Mouse (Mus musculus) limb, embryonic 12.5 days (tissue): ENCODE results near the gene Slc1a7. TPM values are rescaled to one million over a fixed set of nuclear protein-coding genes. Genes with fewer than 3 reads are reported as not detected.
A peak's percentile ranks its signal among the peaks of the same experiment; 100 is the strongest.

Source experiments
- ATAC-seq: fragments of 200-750 bp; cut with Nextera tagmentation; 2 replicates; pipeline ENCODE4 v1.8.0; 2017; ENCODE audit warnings: low read depth, moderate TSS enrichment; ENCODE audit not compliant: insufficient number of reproducible peaks, insufficient read depth, low FRiP score, low TSS enrichment
- H3K27ac ChIP-seq: fragments of 300-500 bp; sonication (generic); 2 replicates; pipeline ENCODE4 v1.5.1; 2016; ENCODE audit warnings: mild to moderate bottlenecking, moderate library complexity
- H3K27me3 ChIP-seq: fragments of 300-500 bp; sonication (generic); 2 replicates; pipeline ENCODE4 v1.6.1; 2016; ENCODE audit warnings: mild to moderate bottlenecking, moderate library complexity
- H3K36me3 ChIP-seq: fragments of 300-500 bp; sonication (generic); 2 replicates; pipeline ENCODE4 v1.6.1; 2016; ENCODE audit warnings: mild to moderate bottlenecking, moderate library complexity
- H3K4me1 ChIP-seq: fragments of 300-500 bp; sonication (generic); replicated peaks from 2 replicates; pipeline ENCODE4 v1.6.1; 2016
- H3K4me2 ChIP-seq: fragments of 300-500 bp; sonication (generic); 2 replicates; pipeline ENCODE4 v1.6.1; 2016; ENCODE audit warnings: mild to moderate bottlenecking, moderate library complexity
- H3K4me3 ChIP-seq: fragments of 300-500 bp; sonication (generic); replicated peaks from 2 replicates; pipeline ENCODE4 v1.5.1; 2016; ENCODE audit warnings: mild to moderate bottlenecking
- H3K9ac ChIP-seq: fragments of 300-500 bp; sonication (generic); replicated peaks from 2 replicates; pipeline ENCODE4 v1.6.1; 2016; ENCODE audit warnings: mild to moderate bottlenecking, moderate library complexity
- H3K9me3 ChIP-seq: fragments of 300-500 bp; sonication (generic); 2 replicates; pipeline ENCODE4 v1.6.1; 2016; ENCODE audit warnings: mild to moderate bottlenecking, moderate library complexity
- WGBS: fragments of 180-500 bp; shearing (Covaris S2); methylation state at CpG from one replicate; pipeline ENCODE4 v1.1.7; 2016; 5-methylcytosine and 5-hydroxymethylcytosine counted together
- polyA plus RNA-seq: library from polyadenylated mRNA; unstranded; fragments of >200 nt; fragmentation: Nextera tagmentation; extraction: Ambion mirVana; gene quantifications from 2 replicates; pipeline ENCODE4 v1.2.1, GENCODE M21; 2016

Slc1a7 gene
- polyA plus RNA-seq, result not detected in 2 replicates

- Histone ChIP-seq H3K36me3 (no peaks in the 10 kb centered on the region), H3K27ac (no peak within 1 kb of the TSS), H3K27me3 (peaks cover 3% of the 10 kb centered on the region; the same call in 1 of the 2 replicates), H3K4me3 (no peak within 1 kb of the TSS), H3K4me2 (no peak within 1 kb of the TSS), H3K9ac (no peak within 1 kb of the TSS), H3K9me3 (no peaks in the 10 kb centered on the region), H3K4me1 (0 out of 2 replicates have a peak, but pooled peaks cover 2% of the 10 kb centered on the region)
- WGBS, result 73% methylated on average over 16 of the region's 16 CpGs
- ATAC-seq, result no peak; the same call in 1 of the 2 replicates
Observed at GRCm38 (mm10) chr4:107967966-107968682, at the start of gene Slc1a7. Gene Slc1a7 (plus strand): TSS chr4:107968332.

- WGBS, result 94% methylated on average over 2 of the region's 2 CpGs
Observed at GRCm38 (mm10) chr4:107920336-107920735, 47.8 kb upstream of the Slc1a7 start.

GRCm38 (mm10) chr4:107921152-107921695, 46.9 kb upstream of the Slc1a7 start:
- Histone ChIP-seq H3K27me3 (no peaks in the 10 kb centered on the region), H3K36me3 (no peaks in the 10 kb centered on the region), H3K27ac (no peak overlapping the region), H3K9ac (no peak overlapping the region), H3K4me3 (no peak overlapping the region), H3K9me3 (no peaks in the 10 kb centered on the region), H3K4me2 (no peak overlapping the region), H3K4me1 (peaks cover 12% of the 10 kb centered on the region)
- no peak for ATAC-seq
- 87% methylated on average over 8 of the region's 8 CpGs for WGBS

More at GRCm38 (mm10) chr4:107920336-107920735, 47.8 kb upstream of the Slc1a7 start:
- peaks cover 12% of the 10 kb centered on the region for H3K4me1 ChIP-seq
- no peak for ATAC-seq
- H3K27ac ChIP-seq, result no peak overlapping the region
- H3K9me3 ChIP-seq, result no peaks in the 10 kb centered on the region
- H3K36me3 ChIP-seq, result no peaks in the 10 kb centered on the region
- no peak overlapping the region for H3K9ac ChIP-seq
- no peaks in the 10 kb centered on the region for H3K27me3 ChIP-seq
- H3K4me3 ChIP-seq, result no peak overlapping the region
- no peak overlapping the region for H3K4me2 ChIP-seq

- Histone ChIP-seq H3K9me3 (no peaks in the 10 kb centered on the region), H3K9ac (no peak overlapping the region), H3K4me3 (no peak overlapping the region), H3K4me1 (peaks cover 12% of the 10 kb centered on the region), H3K27ac (no peak overlapping the region), H3K36me3 (no peaks in the 10 kb centered on the region), H3K27me3 (no peaks in the 10 kb centered on the region), H3K4me2 (peak overlapping the region; percentile 79)
- ATAC-seq, result no peak
- WGBS, result 72% methylated on average over 4 of the region's 4 CpGs
Observed at GRCm38 (mm10) chr4:107921952-107922351, 46.2 kb upstream of the Slc1a7 start.

GRCm38 (mm10) chr4:107923145-107923802, 44.9 kb upstream of the Slc1a7 start, which contains the start of gene Cpt2:
Gene Cpt2 (minus strand): TSS chr4:107923610.
- Histone ChIP-seq H3K27ac (peak within 1 kb of the TSS; percentile 80), H3K9me3 (no peaks in the 10 kb centered on the region), H3K36me3 (no peaks in the 10 kb centered on the region), H3K4me2 (peak within 1 kb of the TSS; percentile 79), H3K9ac (peak within 1 kb of the TSS; percentile 83), H3K4me3 (peak within 1 kb of the TSS; percentile 74), H3K4me1 (peaks cover 12% of the 10 kb centered on the region), H3K27me3 (no peaks in the 10 kb centered on the region)
- 2% methylated on average over 38 of the region's 38 CpGs for WGBS
- peak; percentile 92 for ATAC-seq

DNA sequence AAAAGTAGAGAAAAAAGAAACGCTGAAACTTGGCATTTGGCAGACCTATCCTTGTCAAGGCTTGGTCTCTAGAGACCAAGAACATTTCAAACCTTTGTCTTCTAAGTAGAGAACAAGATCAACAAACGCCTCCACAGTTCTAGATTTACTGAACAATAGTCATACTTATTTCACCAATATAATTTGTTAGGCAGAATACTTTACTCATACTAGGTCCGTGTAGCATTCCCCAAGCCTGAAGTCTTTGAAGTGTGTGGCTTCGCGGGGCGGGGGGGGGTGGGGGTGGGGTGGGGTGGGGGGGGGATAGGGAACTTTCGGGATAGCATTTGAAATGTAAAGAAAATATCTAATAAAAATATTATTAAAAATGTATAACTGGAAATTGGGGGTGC, 44.3 kb upstream of the Slc1a7 start:
- H3K9me3 ChIP-seq, result no peaks in the 10 kb centered on the region
- ATAC-seq, result peak; percentile 49; the same call in 1 of the 2 replicates
- H3K27me3 ChIP-seq, result no peaks in the 10 kb centered on the region
- H3K4me1 ChIP-seq, result peaks cover 12% of the 10 kb centered on the region
- peak overlapping the region; percentile 83 for H3K9ac ChIP-seq
- no peaks in the 10 kb centered on the region for H3K36me3 ChIP-seq
- peak overlapping the region; percentile 79 for H3K4me2 ChIP-seq
- WGBS, result 51% methylated on average over 7 of the region's 7 CpGs
- peak overlapping the region; percentile 80; the same call in 1 of the 2 replicates for H3K27ac ChIP-seq
- peak overlapping the region; percentile 74 for H3K4me3 ChIP-seq

GRCm38 (mm10) chr4:107928269-107928668, 39.9 kb upstream of the Slc1a7 start:
- Histone ChIP-seq H3K9me3 (no peaks in the 10 kb centered on the region), H3K4me1 (no peaks in the 10 kb centered on the region), H3K4me2 (no peak overlapping the region), H3K36me3 (no peaks in the 10 kb centered on the region), H3K4me3 (no peak overlapping the region), H3K27me3 (no peaks in the 10 kb centered on the region), H3K9ac (no peak overlapping the region), H3K27ac (no peak overlapping the region)
- 76% methylated on average over 2 of the region's 2 CpGs for WGBS
- no peak for ATAC-seq

- no peak for ATAC-seq
- Histone ChIP-seq H3K27me3 (no peaks in the 10 kb centered on the region), H3K4me1 (no peaks in the 10 kb centered on the region), H3K27ac (no peak overlapping the region), H3K4me2 (no peak overlapping the region), H3K9ac (no peak overlapping the region), H3K36me3 (no peaks in the 10 kb centered on the region), H3K9me3 (no peaks in the 10 kb centered on the region), H3K4me3 (no peak overlapping the region)
- 78% methylated on average over 2 of the region's 2 CpGs for WGBS
Observed at GRCm38 (mm10) chr4:107928726-107929125, 39.4 kb upstream of the Slc1a7 start.

DNA sequence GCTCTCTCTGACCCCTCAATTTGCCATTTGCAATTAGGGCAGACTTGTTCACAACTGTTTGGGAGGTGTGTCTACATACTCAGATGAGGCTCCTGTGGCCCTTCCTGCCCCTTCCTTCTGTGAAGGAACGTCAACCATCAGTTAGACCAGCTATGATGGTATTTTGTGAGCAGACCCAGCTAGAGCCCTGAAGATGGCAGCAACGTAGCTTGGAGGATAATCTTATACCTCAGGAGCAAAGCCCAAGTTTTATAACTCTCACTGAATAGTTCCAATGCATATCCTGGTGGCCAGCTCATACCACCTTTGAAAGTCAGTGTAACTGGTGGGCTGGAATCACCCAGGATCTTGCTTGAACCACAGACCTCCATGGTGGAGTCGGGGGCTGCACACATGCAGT, 36.7 kb upstream of the Slc1a7 start:
- Histone ChIP-seq H3K9me3 (no peaks in the 10 kb centered on the region), H3K4me3 (no peak overlapping the region), H3K27ac (no peak overlapping the region), H3K27me3 (no peaks in the 10 kb centered on the region), H3K36me3 (no peaks in the 10 kb centered on the region), H3K9ac (no peak overlapping the region), H3K4me2 (no peak overlapping the region), H3K4me1 (no peaks in the 10 kb centered on the region)
- 83% methylated on average over 3 of the region's 3 CpGs for WGBS
- ATAC-seq, result no peak

DNA sequence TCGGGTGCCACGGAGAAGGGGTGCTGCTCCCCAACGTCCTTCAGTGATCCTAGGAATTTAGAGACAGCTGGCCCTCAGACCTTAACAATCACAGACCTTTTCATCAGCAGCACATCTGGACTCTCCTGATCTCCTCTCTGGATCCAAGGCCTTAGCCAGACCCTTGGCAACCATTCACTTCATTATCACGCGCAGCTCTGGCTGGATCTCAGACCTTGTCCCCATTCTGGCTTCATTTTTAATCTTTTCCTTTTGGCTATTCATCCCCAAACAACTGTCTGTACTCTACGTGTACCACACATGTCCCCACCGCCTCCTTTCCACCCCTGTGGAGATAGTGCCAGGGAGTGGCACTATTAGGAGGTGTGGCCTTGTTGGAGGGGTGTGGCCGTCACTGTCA, 34.9 kb upstream of the Slc1a7 start:
- no peaks in the 10 kb centered on the region for H3K4me1 ChIP-seq
- no peaks in the 10 kb centered on the region for H3K27me3 ChIP-seq
- H3K4me2 ChIP-seq, result no peak overlapping the region
- H3K9ac ChIP-seq, result no peak overlapping the region
- H3K4me3 ChIP-seq, result no peak overlapping the region
- ATAC-seq, result no peak
- 80% methylated on average over 8 of the region's 8 CpGs for WGBS
- H3K36me3 ChIP-seq, result no peaks in the 10 kb centered on the region
- H3K9me3 ChIP-seq, result no peaks in the 10 kb centered on the region
- H3K27ac ChIP-seq, result no peak overlapping the region

DNA sequence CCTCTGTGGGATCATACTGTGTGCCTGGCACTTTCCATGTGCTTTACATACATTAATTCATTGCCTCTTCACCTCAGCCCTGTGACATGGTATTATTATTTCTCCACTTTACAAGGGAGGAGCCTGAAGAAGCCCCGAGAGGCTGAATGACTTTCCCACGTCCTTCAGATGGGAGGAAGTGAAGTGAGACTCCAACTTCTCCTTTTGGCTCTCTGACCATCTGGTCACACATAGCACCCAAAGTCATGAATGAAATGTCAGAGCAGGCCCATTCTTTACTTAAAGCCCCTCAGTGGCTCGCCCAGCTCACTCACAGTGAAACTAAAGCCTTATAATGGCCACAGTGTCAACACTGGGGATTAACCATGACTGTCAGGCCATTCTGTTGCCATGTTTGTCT, 32.9 kb upstream of the Slc1a7 start:
- Histone ChIP-seq H3K36me3 (no peaks in the 10 kb centered on the region), H3K27ac (no peak overlapping the region), H3K4me3 (no peak overlapping the region), H3K9ac (no peak overlapping the region), H3K27me3 (no peaks in the 10 kb centered on the region), H3K9me3 (no peaks in the 10 kb centered on the region), H3K4me1 (no peaks in the 10 kb centered on the region; the same call in 1 of the 2 replicates), H3K4me2 (no peak overlapping the region)
- WGBS, result 60% methylated on average over 3 of the region's 3 CpGs
- no peak for ATAC-seq
